Mouse (Mus musculus): ENCODE data around the gene Olfr1047. TPM values are rescaled to one million over a fixed set of nuclear protein-coding genes. Genes with fewer than 3 reads are reported as not detected.

Olfr1047 gene
- total and polyA plus RNA-seq, 3 experiments, result not detected

- no peak for DNase-seq (ENCODE audit: extremely low read depth)
- no peaks in the 10 kb centered on the region for H3K36me3 ChIP-seq (replicated peaks in 1 of 2; ENCODE audit: control insufficient read depth in 1 of 2, insufficient read depth in 1 of 2, low read length in 1 of 2)
- no peaks in the 10 kb centered on the region for H3K27me3 ChIP-seq (replicated peaks)
- H3K79me2 ChIP-seq (replicated peaks; ENCODE audit: control insufficient read depth, extremely low read depth, insufficient read depth, poor library complexity, severe bottlenecking), result no peaks in the 10 kb centered on the region
- H3K4me2 ChIP-seq (ENCODE audit: insufficient read depth, low read depth, poor library complexity, severe bottlenecking), result no peak within 1 kb of the TSS
- no peak for TF ChIP-seq UBTF (IDR thresholded peaks at IDR 0.05; ENCODE audit: low read depth, low read length)
- TF ChIP-seq CTCF (conservative IDR thresholded peaks at IDR 0.05 in 1 of 2, IDR thresholded peaks at IDR 0.05 in 1 of 2; ENCODE audit: low read depth in 2 of 2, low read length in 2 of 2), result no peak
- TF ChIP-seq ZKSCAN1 (IDR thresholded peaks at IDR 0.05; ENCODE audit: borderline replicate concordance, low read depth, low read length), result no peak
- no peak for TF ChIP-seq MAFK (IDR thresholded peaks at IDR 0.05; ENCODE audit: insufficient replicate concordance, low read length)
- TF ChIP-seq ELF1 (IDR thresholded peaks at IDR 0.05; ENCODE audit: low read depth, low read length), result no peak
- no peak for TF ChIP-seq TBP (conservative IDR thresholded peaks at IDR 0.05; ENCODE audit: low read depth, low read length)
- TF ChIP-seq NRF1 (IDR thresholded peaks at IDR 0.05; ENCODE audit: low read depth, low read length), result no peak
- no peak for TF ChIP-seq RCOR1 (conservative IDR thresholded peaks at IDR 0.05; ENCODE audit: low read depth, low read length)
- TF ChIP-seq POLR2A (IDR thresholded peaks at IDR 0.05; ENCODE audit: low read depth, low read length), result no peak
- TF ChIP-seq PAX5 (IDR thresholded peaks at IDR 0.05; ENCODE audit: low read length), result no peak
- no peak for TF ChIP-seq IRF4 (IDR thresholded peaks at IDR 0.05; ENCODE audit: low read depth, low read length)
- no peak for TF ChIP-seq ETS1 (conservative IDR thresholded peaks at IDR 0.05; ENCODE audit: low read depth, low read length)
- no peak for TF ChIP-seq TCF12 (IDR thresholded peaks at IDR 0.05; ENCODE audit: low read depth, low read length)
- TF ChIP-seq USF1 (IDR thresholded peaks at IDR 0.05; ENCODE audit: low read depth, low read length), result no peak
- TF ChIP-seq ZMIZ1 (IDR thresholded peaks at IDR 0.05; ENCODE audit: low read depth, low read length), result no peak
- no peak for TF ChIP-seq EP300 (IDR thresholded peaks at IDR 0.05; ENCODE audit: low read length)
- TF ChIP-seq ZC3H11A (IDR thresholded peaks at IDR 0.05; ENCODE audit: low read depth, low read length), result no peak
- no peak for TF ChIP-seq CHD2 (IDR thresholded peaks at IDR 0.05; ENCODE audit: low read length)
- peaks cover 4% of the 10 kb centered on the region for H3K9me3 ChIP-seq (replicated peaks; ENCODE audit: low read length)
- in situ Hi-C loops (cut with MboI; ENCODE audit: low pct_ligation_motif_present, low pct_unique_long_range_greater_than_20kb, low sequenced_read_pairs), result no loop called here
- H3K4me3 ChIP-seq (replicated peaks in 1 of 3; ENCODE audit: low read depth in 2 of 3, low read length in 2 of 3, poor library complexity in 1 of 3), result no peak within 1 kb of the TSS
- no peaks in the 10 kb centered on the region for H3K4me1 ChIP-seq (ENCODE audit: control insufficient read depth in 1 of 2, insufficient read depth in 2 of 2)
- dilution Hi-C loops (cut with MboI; ENCODE audit: extremely low pct_ligation_motif_present, extremely low pct_unique_long_range_greater_than_20kb, low sequenced_read_pairs), result no loop called here
- H3K9ac ChIP-seq (ENCODE audit: insufficient read depth, low read depth), result no peak within 1 kb of the TSS
- no peak within 1 kb of the TSS for H3K27ac ChIP-seq (ENCODE audit: insufficient read depth, low read depth)
These were observed 12.0 kb downstream of the Olfr1047 start, which contains the start of gene Olfr1046 for GRCm38 (mm10) chr2:86219214-86219613. Olfr1046 (minus strand) TSS chr2:86219314.

- Histone ChIP-seq H3K4me3 (replicated peaks in 1 of 3; ENCODE audit: low read depth in 2 of 3, low read length in 2 of 3, poor library complexity in 1 of 3) (no peak within 1 kb of the TSS), H3K9me3 (replicated peaks; ENCODE audit: low read length) (peaks cover 15% of the 10 kb centered on the region), H3K4me1 (ENCODE audit: control insufficient read depth in 1 of 2, insufficient read depth in 2 of 2) (no peaks in the 10 kb centered on the region), H3K9ac (ENCODE audit: insufficient read depth, low read depth) (no peak within 1 kb of the TSS), H3K27me3 (replicated peaks) (no peaks in the 10 kb centered on the region), H3K27ac (ENCODE audit: insufficient read depth, low read depth) (no peak within 1 kb of the TSS), H3K36me3 (replicated peaks in 1 of 2; ENCODE audit: control insufficient read depth in 1 of 2, insufficient read depth in 1 of 2, low read length in 1 of 2) (no peaks in the 10 kb centered on the region), H3K4me2 (ENCODE audit: insufficient read depth, low read depth, poor library complexity, severe bottlenecking) (no peak within 1 kb of the TSS), H3K79me2 (replicated peaks; ENCODE audit: control insufficient read depth, extremely low read depth, insufficient read depth, poor library complexity, severe bottlenecking) (no peaks in the 10 kb centered on the region)
- in situ Hi-C loops (cut with MboI; ENCODE audit: low pct_ligation_motif_present, low pct_unique_long_range_greater_than_20kb, low sequenced_read_pairs) (no loop called here), dilution Hi-C loops (cut with MboI; ENCODE audit: extremely low pct_ligation_motif_present, extremely low pct_unique_long_range_greater_than_20kb, low sequenced_read_pairs) (no loop called here)
- TF ChIP-seq ETS1 (conservative IDR thresholded peaks at IDR 0.05; ENCODE audit: low read depth, low read length), result no peak
- no peak for TF ChIP-seq CHD1 (IDR thresholded peaks at IDR 0.05; ENCODE audit: low read depth, low read length)
- no peak for TF ChIP-seq IRF4 (IDR thresholded peaks at IDR 0.05; ENCODE audit: low read depth, low read length)
- TF ChIP-seq NRF1 (IDR thresholded peaks at IDR 0.05; ENCODE audit: low read depth, low read length), result no peak
- no peak for TF ChIP-seq USF2 (conservative IDR thresholded peaks at IDR 0.05; ENCODE audit: low read depth, low read length)
- no peak for TF ChIP-seq UBTF (IDR thresholded peaks at IDR 0.05; ENCODE audit: low read depth, low read length)
- TF ChIP-seq JUND (conservative IDR thresholded peaks at IDR 0.05; ENCODE audit: low read depth, low read length), result no peak
- no peak for TF ChIP-seq RAD21 (IDR thresholded peaks at IDR 0.05; ENCODE audit: low read depth, low read length)
- TF ChIP-seq KAT2A (IDR thresholded peaks at IDR 0.05; ENCODE audit: insufficient replicate concordance, low read length), result no peak
- TF ChIP-seq MEF2A (IDR thresholded peaks at IDR 0.05; ENCODE audit: borderline replicate concordance, low read depth, low read length), result no peak
- TF ChIP-seq MAZ (IDR thresholded peaks at IDR 0.05; ENCODE audit: low read depth, low read length), result no peak
- no peak for TF ChIP-seq POLR2A (IDR thresholded peaks at IDR 0.05; ENCODE audit: low read depth, low read length)
- TF ChIP-seq NELFE (IDR thresholded peaks at IDR 0.05; ENCODE audit: low read depth, low read length), result no peak
- TF ChIP-seq GABPA (IDR thresholded peaks at IDR 0.05; ENCODE audit: insufficient replicate concordance, low read depth, low read length), result no peak
- TF ChIP-seq MAX (IDR thresholded peaks at IDR 0.05; ENCODE audit: low read length), result no peak
- no peak for TF ChIP-seq TBP (conservative IDR thresholded peaks at IDR 0.05; ENCODE audit: low read depth, low read length)
- no peak for TF ChIP-seq MXI1 (IDR thresholded peaks at IDR 0.05; ENCODE audit: low read depth, low read length)
- DNase-seq (ENCODE audit: extremely low read depth), result no peak
These were observed 28.3 kb downstream of the Olfr1047 start, which contains the start of gene Olfr1045 for GRCm38 (mm10) chr2:86202909-86203308. Olfr1045 (minus strand) TSS chr2:86203009.
